Mouse (Mus musculus): ENCODE results near the gene Tmem82.

Tmem82 gene

DNA sequence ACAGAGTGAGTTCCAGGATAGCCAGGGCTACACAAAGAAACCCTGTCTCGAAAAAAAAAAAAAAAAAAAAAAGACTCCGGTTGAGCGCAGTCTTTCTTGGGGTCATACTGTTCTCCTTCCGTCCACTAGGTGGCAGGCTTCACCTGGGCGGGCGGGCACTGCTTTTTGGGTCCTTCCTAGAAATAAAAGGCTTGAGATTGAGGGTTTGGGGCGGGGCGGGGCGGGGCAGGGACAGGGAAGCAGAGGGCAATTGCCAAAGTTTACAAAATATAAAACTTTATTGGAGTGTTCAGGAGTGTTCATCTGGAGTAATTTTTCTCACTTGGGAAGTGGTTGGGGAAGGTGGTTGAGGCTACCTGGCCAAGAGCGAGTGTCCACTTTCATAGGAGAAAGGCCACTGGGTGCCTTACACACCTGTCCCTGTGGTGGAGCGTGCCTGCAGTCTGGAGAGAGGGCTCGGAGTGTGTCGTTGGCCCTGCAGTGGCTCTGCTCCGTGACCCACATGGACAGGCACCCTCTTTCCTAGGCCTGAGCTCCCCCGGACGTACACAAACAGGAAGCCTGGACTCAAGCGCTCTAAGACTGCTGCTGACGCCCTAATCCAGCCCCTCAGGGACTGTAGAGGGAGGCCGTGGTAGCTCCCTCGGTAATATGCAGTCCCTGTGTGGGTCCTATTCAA lies at the start of gene Tmem82:
Tmem82 (minus strand) TSS at position 69 of the 679 bp plus-strand sequence.
- DNase-seq (ENCODE audit: low spot score) = peak; percentile 67

DNA sequence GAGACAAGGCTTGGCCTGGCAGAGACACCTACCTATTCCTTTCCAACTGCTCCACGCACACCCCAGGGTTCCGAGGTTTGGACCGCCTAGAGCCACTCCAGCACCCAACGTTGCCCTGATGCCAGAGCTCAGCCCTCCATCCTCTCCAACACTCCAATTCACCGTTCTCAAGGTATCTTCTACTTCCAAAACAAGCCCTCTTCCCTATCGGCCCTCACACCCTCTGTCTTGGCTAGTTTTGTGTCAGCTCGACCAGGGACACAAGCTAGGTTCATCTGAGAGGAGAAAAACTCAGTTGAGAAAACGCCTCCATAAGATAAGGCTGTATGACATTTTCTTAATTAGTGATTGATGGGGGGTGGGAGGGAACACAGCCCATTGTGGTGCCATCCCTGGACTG lies 46.4 kb upstream of the Tmem82 start, which contains the start of gene Plekhm2:
Plekhm2 (minus strand) TSS at position 101 of the 400 bp plus-strand sequence.
- DNase-seq (ENCODE audit: low spot score) = no peak

DNA sequence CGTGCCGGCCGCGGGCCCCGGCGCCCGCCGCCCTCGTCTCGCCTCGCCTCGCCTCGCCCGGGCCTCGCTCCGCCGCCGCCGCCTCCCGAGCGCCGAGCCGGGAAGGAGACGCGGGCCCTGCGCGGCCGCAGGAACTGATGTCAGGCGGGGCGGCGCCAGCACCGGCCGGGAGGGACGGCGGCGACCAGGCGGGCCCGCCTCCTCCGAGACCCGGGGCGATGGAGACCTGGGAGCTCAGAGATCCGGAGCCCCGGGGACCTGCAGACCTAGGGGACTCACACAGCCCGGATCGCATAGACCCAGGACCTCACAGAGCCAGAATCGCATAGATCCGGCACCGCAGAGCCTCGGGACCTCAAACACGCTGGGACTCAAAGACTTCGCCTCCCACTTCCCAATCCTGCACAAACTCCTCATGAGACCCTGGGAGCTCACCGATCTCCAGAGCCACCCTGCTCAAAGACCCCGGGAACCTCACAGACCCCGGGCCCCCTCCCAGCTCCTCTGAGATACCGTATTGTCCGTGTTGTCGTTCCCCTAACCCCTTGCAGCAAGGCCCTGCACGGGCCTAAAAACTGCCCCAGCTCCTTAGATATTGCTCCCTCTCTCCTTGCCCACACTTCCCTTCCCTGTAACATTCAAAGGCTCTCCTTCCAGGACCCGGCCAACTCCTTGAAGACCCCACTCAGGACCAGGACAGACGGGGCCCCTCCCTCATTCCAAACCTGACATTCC lies 45.7 kb upstream of the Tmem82 start:
- peak; percentile 71 for DNase-seq (ENCODE audit: low spot score)

DNA sequence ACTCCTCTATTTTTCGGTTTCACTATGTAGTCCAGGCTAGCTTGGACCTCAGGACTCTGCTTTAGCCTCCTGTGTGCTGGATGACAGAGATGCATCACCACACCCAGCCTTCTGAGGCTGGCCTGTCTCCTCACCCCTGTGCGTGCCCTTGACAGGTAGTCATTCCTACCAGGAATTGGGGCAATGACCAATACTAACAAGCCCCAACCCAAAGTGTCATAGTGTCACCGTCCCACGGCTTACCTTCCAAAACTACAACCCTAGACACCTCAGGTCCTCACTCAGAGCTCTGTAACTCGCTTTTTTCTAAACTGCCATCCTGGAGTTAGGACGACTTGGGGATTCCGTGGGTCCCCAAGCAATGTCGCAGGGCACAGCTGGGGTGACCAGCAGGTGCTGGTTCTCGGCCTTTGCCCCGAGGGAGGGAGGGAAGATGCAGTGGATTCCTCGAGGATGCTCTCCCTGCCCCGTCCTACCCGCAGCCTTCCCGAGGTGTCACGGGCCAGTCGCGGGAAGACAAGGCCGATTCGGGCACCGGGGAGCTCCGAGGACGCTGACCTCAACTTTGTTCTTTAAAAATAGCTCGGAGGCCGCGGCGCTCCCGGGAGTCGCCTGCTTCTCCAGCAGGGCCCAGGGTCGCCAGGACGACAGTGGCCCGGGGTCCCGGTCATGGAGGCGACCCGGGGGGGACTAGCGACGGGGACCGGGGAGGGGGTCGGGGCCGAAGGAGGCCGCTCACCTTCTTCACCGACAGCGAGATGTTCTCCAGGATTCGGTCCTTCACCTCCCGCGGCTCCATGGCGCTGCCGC lies 44.9 kb upstream of the Tmem82 start:
- peak; percentile 39 for DNase-seq (ENCODE audit: low spot score)

DNA sequence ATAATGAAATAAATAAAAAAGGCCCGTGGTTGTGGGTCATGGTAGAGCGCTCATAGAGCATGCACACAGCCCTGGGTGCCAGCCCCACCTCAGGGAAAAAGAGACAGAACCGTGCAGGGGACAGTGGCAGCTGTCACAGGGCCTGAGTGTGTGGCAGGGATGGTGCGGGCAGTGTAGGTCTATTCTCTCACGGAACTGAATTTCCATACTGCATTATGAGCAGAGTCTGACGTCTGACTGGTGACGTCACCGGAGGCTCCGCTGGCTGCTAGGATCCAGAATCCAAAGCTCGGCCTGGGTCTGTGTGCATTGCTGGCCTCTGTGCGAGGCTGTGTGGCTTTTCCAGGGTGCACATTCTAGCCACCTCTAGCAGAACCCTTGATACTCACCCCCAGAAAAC lies 42.5 kb upstream of the Tmem82 start:
- no peak for DNase-seq (ENCODE audit: low spot score)

DNA sequence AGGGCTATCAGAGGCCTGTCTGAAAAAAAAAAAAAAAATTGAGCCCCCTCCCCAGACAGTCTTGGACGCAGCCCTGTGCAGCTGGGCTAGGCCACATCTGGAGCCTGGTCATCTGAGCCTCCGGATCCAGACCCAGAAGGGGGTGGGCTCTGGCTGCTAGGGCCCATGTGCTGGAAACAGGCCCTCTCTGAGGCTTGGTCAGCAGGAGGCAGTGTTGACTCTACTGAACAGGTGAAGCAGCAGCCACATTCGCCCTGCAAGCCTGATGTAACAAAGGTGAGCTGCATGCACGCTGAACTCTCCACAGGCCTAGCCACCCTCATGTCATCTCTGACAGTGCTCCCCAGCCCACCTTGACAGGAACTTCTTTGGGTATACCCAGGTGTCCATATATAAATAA lies 41.3 kb upstream of the Tmem82 start:
- DNase-seq (ENCODE audit: low spot score) = no peak

DNA sequence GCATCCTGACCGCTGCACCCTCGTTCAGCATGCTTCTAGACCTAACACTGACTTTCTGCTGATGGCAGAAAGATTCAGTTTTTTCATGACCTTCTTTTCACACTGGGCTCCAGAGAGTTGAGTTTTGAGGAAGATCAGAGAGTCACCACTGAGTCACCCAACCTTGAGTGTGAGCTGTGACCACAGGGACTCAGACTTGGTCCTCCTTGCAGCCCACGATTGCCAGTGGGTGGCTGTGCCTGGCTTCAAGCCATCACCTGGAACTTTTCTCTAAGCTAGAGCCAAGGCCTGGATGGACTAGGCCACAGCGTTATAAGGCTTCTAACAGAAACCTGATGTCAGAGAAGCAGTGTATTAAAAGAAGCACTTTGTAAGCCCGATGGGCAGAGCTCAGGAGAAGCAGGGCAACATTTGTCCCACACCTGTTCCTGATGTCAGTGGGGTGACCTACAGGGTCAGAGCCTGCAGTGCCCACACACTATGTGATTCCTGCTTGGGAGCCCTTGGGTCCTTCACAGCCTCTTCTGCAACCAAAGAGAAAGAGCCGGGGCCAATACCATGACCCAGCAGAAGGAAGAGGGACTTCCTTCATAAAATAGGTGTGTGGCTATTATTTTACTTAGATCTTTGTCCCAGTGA lies 40.5 kb upstream of the Tmem82 start:
- DNase-seq (ENCODE audit: low spot score) = no peak

DNA sequence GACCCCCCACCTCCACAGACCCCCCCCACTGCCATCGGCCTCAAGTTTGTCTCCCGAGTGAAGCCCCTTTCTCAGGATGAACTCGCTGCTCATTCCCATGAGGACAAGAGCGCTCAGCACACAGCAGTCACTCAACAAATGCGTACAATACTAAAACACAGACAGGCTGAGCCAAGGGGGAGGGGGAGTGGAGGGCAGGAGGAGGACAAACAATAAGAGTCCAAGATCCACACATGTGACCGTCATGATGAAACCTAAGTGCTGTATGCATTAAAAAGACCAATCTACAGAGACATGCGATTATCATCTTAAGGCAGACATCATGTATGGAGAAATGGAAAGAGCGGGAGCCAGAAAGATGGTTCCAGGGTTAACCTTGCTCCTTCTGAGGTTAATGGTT lies 38.5 kb upstream of the Tmem82 start:
- no peak for DNase-seq (ENCODE audit: low spot score)

DNA sequence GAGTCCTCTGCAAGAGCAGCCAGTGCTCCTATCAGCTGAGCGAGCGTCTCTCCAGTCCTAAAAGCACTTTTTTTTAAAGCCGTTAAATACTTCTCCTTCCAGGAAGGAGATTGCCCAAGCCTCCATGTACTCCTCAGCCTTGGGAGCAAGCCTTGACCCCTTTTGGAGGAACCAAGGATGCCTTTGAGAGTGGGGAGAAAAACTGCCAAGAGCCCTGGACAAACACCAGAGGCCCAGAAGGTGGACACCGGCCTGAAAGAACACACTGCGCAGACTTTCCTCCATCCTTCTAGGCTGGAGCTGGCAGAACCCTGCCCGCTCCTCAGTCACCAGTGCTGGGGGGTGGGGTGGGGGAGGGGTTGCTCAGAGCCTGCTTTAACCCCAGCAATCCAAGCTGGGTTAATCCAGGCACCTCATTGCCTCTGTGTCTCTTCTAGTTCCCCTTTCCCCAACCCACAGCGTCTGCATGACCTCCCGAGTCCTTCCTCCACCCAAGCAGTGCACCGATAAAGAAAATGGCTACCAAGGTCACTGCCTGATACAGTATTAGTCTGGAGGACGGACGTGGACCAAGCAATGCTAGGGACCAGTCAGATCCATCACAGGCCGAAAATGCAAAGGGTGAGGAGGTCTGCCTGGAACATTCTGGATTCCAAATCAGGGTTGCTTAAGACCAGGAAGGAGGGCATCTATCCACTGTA lies 37.6 kb upstream of the Tmem82 start:
- DNase-seq (ENCODE audit: low spot score) = no peak

DNA sequence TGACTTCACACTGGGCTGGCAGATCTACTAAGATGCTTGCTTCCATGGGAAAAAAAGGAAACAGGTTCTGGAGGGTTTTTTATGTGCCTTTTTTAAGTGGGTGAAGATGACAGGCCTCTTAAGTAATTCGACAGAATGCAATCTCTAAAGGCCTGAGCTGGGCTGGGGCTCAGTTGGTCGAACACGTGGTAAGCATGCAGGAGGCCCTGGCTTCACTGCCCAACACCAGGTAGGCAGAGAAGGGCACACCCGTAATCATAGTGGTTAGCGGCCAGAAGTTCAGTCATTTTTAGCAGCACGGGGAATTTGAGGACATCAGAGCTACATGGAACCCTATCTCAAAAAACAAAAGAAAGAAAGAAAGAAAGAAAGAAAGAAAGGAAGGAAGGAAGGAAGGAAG lies 36.1 kb upstream of the Tmem82 start:
- no peak for DNase-seq (ENCODE audit: low spot score)

DNA sequence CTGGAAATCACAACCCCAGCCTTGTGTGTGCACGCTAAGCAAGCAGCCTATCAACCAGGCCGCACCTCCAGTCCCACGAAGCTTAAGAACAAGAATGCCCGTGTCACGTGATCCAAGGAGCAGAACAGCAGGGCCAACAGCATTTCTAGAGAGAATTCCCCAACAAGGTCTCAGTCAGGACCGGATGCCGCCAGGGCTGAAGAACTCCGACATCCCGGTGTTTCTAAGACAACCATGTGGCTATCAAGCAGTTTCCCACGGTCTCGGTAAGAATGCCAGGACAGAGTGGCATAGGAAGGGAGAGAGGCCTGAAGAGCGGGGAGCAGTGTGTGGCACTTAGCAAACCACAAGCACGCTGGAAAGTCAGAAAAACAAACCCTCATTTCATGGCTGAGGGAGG lies 35.4 kb upstream of the Tmem82 start:
- no peak for DNase-seq (ENCODE audit: low spot score)

DNA sequence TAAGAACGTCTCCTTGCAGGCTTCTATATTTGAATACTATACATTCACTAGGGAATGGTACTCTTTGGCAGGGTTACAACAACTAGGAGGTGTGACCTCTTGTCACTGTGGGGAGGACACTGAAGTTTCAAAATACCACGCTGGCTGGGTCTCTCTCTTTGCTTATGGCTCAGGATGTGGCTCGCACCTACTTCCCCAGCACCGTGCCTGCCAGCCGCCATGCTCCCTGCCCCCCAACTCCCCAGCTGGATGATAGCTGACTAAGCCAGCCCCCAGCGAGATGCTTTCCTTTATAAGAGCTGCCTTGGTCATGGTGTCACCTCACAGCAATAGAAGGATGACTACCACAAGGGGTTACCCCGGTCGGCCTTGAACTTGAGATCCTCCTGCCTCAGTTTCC lies 34.6 kb upstream of the Tmem82 start:
- no peak for DNase-seq (ENCODE audit: low spot score)

DNA sequence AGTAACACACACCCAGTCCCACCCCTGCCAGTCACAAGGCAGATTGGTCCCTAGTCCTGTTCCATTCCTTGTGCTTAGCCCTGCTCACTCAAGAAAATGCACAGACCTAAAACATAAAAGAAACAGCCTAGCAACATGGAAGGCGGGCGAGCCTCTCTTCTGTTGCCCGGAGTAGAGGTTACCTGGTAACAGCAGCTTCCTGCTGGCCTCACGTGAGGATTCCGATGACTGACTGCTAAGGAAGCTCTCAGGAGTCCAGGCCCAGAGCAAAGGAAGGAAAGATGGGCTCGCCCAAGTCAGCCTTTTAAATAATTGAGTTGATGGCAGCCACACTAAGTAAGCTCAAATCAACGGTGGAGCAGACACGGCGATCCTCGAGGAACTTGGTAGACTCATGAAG lies 33.5 kb upstream of the Tmem82 start:
- no peak for DNase-seq (ENCODE audit: low spot score)

DNA sequence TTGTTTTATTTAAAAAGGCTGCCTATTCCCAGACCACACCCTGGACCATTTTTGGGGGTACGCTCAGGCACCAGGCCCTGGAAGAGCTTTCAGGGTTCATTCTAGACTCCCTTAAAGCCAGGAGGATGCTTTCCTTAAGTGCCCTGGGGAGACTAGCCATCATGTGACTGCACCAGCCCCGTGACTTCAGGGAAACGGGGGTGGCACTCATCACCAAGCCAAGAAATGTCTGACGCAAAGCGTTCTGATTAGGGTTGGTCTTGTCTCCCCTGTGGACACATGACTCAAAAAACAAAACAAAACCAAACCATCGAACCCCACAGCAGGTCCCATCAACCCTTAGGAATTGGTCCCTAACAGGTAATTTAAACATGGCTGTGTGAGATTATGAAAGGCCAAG lies 32.9 kb upstream of the Tmem82 start:
- no peak for DNase-seq (ENCODE audit: low spot score)

DNA sequence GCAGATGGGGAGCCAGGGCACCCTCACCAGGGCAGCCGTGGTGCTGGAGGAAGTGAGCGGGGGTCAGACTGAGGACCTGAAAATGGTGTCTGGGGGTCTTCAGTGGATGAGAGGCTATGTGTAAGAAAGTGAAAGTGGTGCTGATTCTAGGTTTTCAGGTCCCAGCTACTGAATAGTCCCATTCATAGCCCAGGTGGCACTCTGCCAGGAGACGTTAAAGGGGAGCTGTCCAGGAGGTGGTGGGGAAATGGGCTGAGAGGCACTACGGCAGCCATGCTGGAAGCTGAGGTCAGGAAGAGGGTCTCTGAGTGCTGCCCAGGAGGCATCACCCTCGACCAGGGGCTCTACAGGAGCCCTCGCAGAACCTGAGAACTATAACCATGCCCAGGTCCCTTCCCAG lies 30.8 kb upstream of the Tmem82 start:
- DNase-seq (ENCODE audit: low spot score) = no peak

DNA sequence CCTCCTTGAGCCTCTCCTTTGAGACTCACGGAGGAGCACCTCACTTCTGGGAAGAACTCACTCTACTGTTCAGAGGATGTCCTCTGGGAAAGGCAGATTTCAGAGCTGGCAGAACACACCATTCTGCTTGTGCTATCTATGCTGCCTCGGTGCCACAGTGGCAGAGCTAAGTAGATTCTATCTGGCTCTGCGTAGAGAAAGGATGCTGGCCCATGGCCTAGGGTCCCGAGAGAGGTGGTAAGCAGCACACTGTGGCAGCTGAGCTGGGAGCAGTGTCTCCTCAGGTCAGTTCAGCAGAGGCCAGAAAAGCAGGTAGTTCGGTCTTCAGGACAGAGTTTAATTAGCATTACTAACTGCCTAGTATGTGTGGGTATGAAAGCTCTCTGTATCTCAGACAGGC lies 29.8 kb upstream of the Tmem82 start:
- no peak for DNase-seq (ENCODE audit: low spot score)

DNA sequence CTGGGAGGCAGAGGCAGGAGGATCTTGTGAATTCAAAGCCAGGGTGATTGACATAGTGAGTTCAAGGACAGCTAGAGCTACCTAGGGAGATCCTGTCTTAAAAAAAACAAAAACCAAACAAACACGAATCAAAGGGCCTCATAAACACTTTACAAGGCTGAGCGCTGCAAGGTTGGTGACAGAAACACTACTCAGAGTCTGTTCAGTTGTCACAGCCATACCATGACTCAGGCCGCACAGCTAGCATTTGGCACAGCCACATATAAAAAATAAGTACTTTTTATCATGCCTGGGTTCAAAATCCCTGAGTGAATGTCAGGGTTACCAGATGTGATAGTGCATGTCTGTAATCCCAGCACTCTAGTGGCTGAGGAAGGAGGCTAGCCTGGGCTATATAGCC lies 28.8 kb upstream of the Tmem82 start:
- no peak for DNase-seq (ENCODE audit: low spot score)

DNA sequence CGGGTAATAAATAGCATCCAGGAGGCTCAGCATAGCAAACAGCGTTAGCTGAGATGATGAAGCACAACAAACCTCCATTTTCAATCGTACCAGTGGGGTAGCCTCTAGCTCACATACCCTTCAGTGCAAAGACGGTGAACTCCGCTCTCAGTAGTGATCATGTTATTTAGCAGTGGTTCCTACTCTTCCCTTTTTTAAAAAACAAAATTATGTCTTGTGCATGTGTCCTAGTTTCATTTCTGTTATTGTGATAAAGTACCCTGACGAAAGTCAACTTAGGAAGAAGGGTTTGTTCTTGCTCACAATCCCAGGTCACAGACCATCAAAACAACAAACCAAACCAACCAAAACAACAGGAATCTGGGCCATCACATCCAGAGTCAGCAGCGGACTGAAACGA lies 27.6 kb upstream of the Tmem82 start:
- DNase-seq (ENCODE audit: low spot score) = no peak

DNA sequence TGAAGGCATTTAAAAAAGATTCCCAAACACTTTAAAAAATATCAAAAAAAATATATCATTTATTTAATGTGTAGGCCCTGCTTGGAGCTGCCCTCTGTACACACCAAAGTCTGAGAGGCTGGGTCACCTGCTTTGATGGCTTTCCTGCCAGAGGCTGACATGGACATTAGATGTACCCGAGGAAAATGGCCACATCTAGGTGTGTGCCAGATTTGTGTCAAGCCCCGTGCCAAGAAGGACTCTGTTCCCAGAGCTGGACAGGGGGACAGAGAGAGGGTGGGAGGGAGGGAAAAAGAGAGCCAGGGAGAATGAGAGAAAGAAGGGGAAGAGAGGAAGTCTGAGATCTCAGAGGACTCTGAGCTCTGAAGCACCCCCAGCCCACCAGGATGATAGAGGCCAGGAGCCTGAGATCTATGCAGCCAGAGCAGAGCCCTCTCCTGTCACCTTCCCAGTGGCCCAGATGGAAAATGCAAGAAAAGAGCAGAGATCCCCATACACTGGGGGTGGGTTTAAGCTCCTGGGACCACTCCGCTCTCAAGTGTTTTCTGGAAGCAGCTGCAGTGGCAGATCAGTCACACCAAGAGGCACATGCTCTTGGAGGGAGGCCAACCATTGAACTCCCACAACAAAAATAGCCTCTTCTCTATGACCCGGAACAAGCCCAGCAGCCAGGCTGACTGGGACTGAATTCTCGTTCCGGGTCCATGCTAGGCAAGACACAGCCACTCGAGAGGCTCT lies 24.9 kb upstream of the Tmem82 start:
- no peak for DNase-seq (ENCODE audit: low spot score)

DNA sequence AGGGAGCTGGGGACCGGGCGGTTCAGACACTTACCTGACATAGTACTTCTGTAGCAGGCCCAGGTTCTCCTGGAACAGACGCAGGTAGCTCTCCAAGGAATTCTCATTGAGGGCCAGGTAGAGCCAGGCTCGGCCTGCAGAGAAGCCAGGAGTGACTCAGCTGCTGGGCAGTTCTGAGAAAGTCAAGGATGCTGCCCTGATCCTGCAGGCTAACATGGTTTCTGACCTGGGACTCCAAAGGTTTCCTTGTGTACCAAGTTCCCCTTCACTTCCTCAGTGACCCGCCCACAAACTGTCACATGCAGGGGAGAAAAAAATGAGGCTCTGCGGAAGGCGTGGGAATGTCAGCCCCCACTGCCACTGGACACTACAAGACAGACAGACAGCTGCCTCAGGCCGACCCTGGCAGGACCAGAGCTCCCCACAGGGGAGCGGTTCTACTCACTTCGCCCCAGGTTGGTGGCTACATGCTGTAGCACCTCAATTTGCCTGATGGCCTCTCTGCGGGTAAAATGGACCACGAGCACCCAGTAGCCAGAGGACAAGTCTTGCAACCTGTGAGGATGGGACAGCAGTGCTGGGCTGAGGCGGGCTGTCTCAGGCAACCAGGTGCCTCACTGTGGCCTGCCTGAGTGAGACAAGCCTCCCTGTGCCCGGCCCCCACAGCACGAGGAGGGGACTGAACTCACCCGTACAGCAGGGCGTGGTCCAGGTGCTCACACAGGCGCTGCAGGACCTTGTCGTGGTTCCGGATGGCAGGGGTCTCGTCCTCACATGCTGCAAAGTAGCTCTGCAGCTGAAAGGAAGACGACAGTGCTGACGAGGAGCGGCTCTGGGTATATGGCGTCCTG lies 23.8 kb upstream of the Tmem82 start:
- DNase-seq (ENCODE audit: low spot score) = no peak

All from retina, embryonic 14.5 days (tissue).